Mouse (Mus musculus): ENCODE results near the gene Epb41l4b. TPM values are rescaled to one million over a fixed set of nuclear protein-coding genes. Genes with fewer than 3 reads are reported as not detected.

Gene Epb41l4b
- polyA plus RNA-seq, 1 experiment from 2014 or later: 13.9 TPM

GRCm38 (mm10) chr4:57040481-57040880 is 102.8 kb downstream of the Epb41l4b start:
- H3K9ac ChIP-seq (ENCODE audit: low read depth, low read length): no peak overlapping the region
- H3K4me1 ChIP-seq (ENCODE audit: control insufficient read depth, insufficient read depth, low read length): peaks cover 5% of the 10 kb centered on the region; the same call in 1 of the 2 replicates
- 77% methylated on average over 8 of the region's 8 CpGs for WGBS
- H3K4me3 ChIP-seq (ENCODE audit: low read length): no peak overlapping the region
- H3K9me3 ChIP-seq (ENCODE audit: control insufficient read depth, low read length): no peaks in the 10 kb centered on the region
- no peaks in the 10 kb centered on the region for H3K27me3 ChIP-seq (replicated peaks; ENCODE audit: control insufficient read depth, insufficient read depth, low read length)
- ATAC-seq: no peak
- H3K4me2 ChIP-seq (ENCODE audit: low read depth, low read length): no peak overlapping the region
- H3K36me3 ChIP-seq (ENCODE audit: control insufficient read depth, insufficient read depth, low read length): no peaks in the 10 kb centered on the region
- no peak overlapping the region for H3K27ac ChIP-seq (ENCODE audit: low read length)

GRCm38 (mm10) chr4:57039127-57040031 is 103.9 kb downstream of the Epb41l4b start:
- 0 out of 2 replicates have a peak, but pooled peaks have one; percentile 59 for ATAC-seq
- no peaks in the 10 kb centered on the region for H3K36me3 ChIP-seq (ENCODE audit: control insufficient read depth, insufficient read depth, low read length)
- no peaks in the 10 kb centered on the region for H3K9me3 ChIP-seq (ENCODE audit: control insufficient read depth, low read length)
- peaks cover 5% of the 10 kb centered on the region; the same call in 1 of the 2 replicates for H3K4me1 ChIP-seq (ENCODE audit: control insufficient read depth, insufficient read depth, low read length)
- no peak overlapping the region for H3K27ac ChIP-seq (ENCODE audit: low read length)
- no peaks in the 10 kb centered on the region for H3K27me3 ChIP-seq (replicated peaks; ENCODE audit: control insufficient read depth, insufficient read depth, low read length)
- H3K4me3 ChIP-seq (ENCODE audit: low read length): peak overlapping the region; percentile 12; the same call in 1 of the 2 replicates
- 0 out of 2 replicates have a peak overlapping the region, but pooled peaks have one; percentile 19 for H3K9ac ChIP-seq (ENCODE audit: low read depth, low read length)
- H3K4me2 ChIP-seq (ENCODE audit: low read depth, low read length): peak overlapping the region; percentile 47
- 14% methylated on average over 21 of the region's 23 CpGs for WGBS

- no peak overlapping the region for H3K27ac ChIP-seq (ENCODE audit: low read length)
- H3K4me1 ChIP-seq (ENCODE audit: control insufficient read depth, insufficient read depth, low read length): peaks cover 5% of the 10 kb centered on the region; the same call in 1 of the 2 replicates
- H3K4me2 ChIP-seq (ENCODE audit: low read depth, low read length): no peak overlapping the region
- H3K36me3 ChIP-seq (ENCODE audit: control insufficient read depth, insufficient read depth, low read length): no peaks in the 10 kb centered on the region
- 78% methylated on average over 7 of the region's 7 CpGs for WGBS
- H3K4me3 ChIP-seq (ENCODE audit: low read length): no peak overlapping the region
- ATAC-seq: no peak
- H3K9ac ChIP-seq (ENCODE audit: low read depth, low read length): no peak overlapping the region
- H3K9me3 ChIP-seq (ENCODE audit: control insufficient read depth, low read length): no peaks in the 10 kb centered on the region
- no peaks in the 10 kb centered on the region for H3K27me3 ChIP-seq (replicated peaks; ENCODE audit: control insufficient read depth, insufficient read depth, low read length)
These were observed 105.7 kb downstream of the Epb41l4b start for GRCm38 (mm10) chr4:57037554-57037953.

GRCm38 (mm10) chr4:57034169-57034568 is 109.1 kb downstream of the Epb41l4b start:
- no peaks in the 10 kb centered on the region for H3K9me3 ChIP-seq (ENCODE audit: control insufficient read depth, low read length)
- H3K36me3 ChIP-seq (ENCODE audit: control insufficient read depth, insufficient read depth, low read length): no peaks in the 10 kb centered on the region
- no peak for ATAC-seq
- H3K4me1 ChIP-seq (ENCODE audit: control insufficient read depth, insufficient read depth, low read length): no peaks in the 10 kb centered on the region
- H3K4me2 ChIP-seq (ENCODE audit: low read depth, low read length): no peak overlapping the region
- H3K27me3 ChIP-seq (replicated peaks; ENCODE audit: control insufficient read depth, insufficient read depth, low read length): no peaks in the 10 kb centered on the region
- no peak overlapping the region for H3K9ac ChIP-seq (ENCODE audit: low read depth, low read length)
- no peak overlapping the region for H3K4me3 ChIP-seq (ENCODE audit: low read length)
- WGBS: 68% methylated on average over 5 of the region's 5 CpGs
- no peak overlapping the region for H3K27ac ChIP-seq (ENCODE audit: low read length)

- H3K27ac ChIP-seq (ENCODE audit: low read length): no peak overlapping the region
- ATAC-seq: no peak
- no peaks in the 10 kb centered on the region for H3K9me3 ChIP-seq (ENCODE audit: control insufficient read depth, low read length)
- H3K9ac ChIP-seq (ENCODE audit: low read depth, low read length): no peak overlapping the region
- H3K27me3 ChIP-seq (replicated peaks; ENCODE audit: control insufficient read depth, insufficient read depth, low read length): no peaks in the 10 kb centered on the region
- 65% methylated on average over 4 of the region's 4 CpGs for WGBS
- H3K4me2 ChIP-seq (ENCODE audit: low read depth, low read length): no peak overlapping the region
- H3K36me3 ChIP-seq (ENCODE audit: control insufficient read depth, insufficient read depth, low read length): no peaks in the 10 kb centered on the region
- no peak overlapping the region for H3K4me3 ChIP-seq (ENCODE audit: low read length)
- no peaks in the 10 kb centered on the region for H3K4me1 ChIP-seq (ENCODE audit: control insufficient read depth, insufficient read depth, low read length)
These were observed 111.8 kb downstream of the Epb41l4b start for GRCm38 (mm10) chr4:57031440-57031839.

- no peak for ATAC-seq
- Histone ChIP-seq H3K4me3 (ENCODE audit: low read length) (no peak overlapping the region), H3K4me1 (ENCODE audit: control insufficient read depth, insufficient read depth, low read length) (no peaks in the 10 kb centered on the region), H3K9me3 (ENCODE audit: control insufficient read depth, low read length) (no peaks in the 10 kb centered on the region), H3K4me2 (ENCODE audit: low read depth, low read length) (no peak overlapping the region), H3K36me3 (ENCODE audit: control insufficient read depth, insufficient read depth, low read length) (no peaks in the 10 kb centered on the region), H3K9ac (ENCODE audit: low read depth, low read length) (no peak overlapping the region), H3K27ac (ENCODE audit: low read length) (no peak overlapping the region), H3K27me3 (replicated peaks; ENCODE audit: control insufficient read depth, insufficient read depth, low read length) (no peaks in the 10 kb centered on the region)
- WGBS: 59% methylated on average over 10 of the region's 10 CpGs
These were observed 115.3 kb downstream of the Epb41l4b start for GRCm38 (mm10) chr4:57027954-57028353.

GRCm38 (mm10) chr4:57023527-57023926 is 119.7 kb downstream of the Epb41l4b start:
- 63% methylated on average over 3 of the region's 3 CpGs for WGBS
- Histone ChIP-seq H3K36me3 (ENCODE audit: control insufficient read depth, insufficient read depth, low read length) (no peaks in the 10 kb centered on the region), H3K9me3 (ENCODE audit: control insufficient read depth, low read length) (no peaks in the 10 kb centered on the region), H3K27me3 (replicated peaks; ENCODE audit: control insufficient read depth, insufficient read depth, low read length) (no peaks in the 10 kb centered on the region), H3K27ac (ENCODE audit: low read length) (no peak overlapping the region), H3K4me2 (ENCODE audit: low read depth, low read length) (no peak overlapping the region), H3K4me3 (ENCODE audit: low read length) (no peak overlapping the region), H3K4me1 (ENCODE audit: control insufficient read depth, insufficient read depth, low read length) (no peaks in the 10 kb centered on the region), H3K9ac (ENCODE audit: low read depth, low read length) (no peak overlapping the region)
- ATAC-seq: no peak

- Histone ChIP-seq H3K4me3 (ENCODE audit: low read length) (no peak overlapping the region), H3K9me3 (ENCODE audit: control insufficient read depth, low read length) (no peaks in the 10 kb centered on the region), H3K27me3 (replicated peaks; ENCODE audit: control insufficient read depth, insufficient read depth, low read length) (no peaks in the 10 kb centered on the region), H3K4me2 (ENCODE audit: low read depth, low read length) (no peak overlapping the region), H3K27ac (ENCODE audit: low read length) (no peak overlapping the region), H3K36me3 (ENCODE audit: control insufficient read depth, insufficient read depth, low read length) (no peaks in the 10 kb centered on the region), H3K9ac (ENCODE audit: low read depth, low read length) (no peak overlapping the region), H3K4me1 (ENCODE audit: control insufficient read depth, insufficient read depth, low read length) (0 out of 2 replicates have a peak, but pooled peaks cover 4% of the 10 kb centered on the region)
- WGBS: 88% methylated on average over 3 of the region's 3 CpGs
- no peak for ATAC-seq
These were observed 121.9 kb downstream of the Epb41l4b start for GRCm38 (mm10) chr4:57021288-57021687.

GRCm38 (mm10) chr4:57017229-57017628 is 126.0 kb downstream of the Epb41l4b start:
- Histone ChIP-seq H3K27me3 (replicated peaks; ENCODE audit: control insufficient read depth, insufficient read depth, low read length) (no peaks in the 10 kb centered on the region), H3K4me3 (ENCODE audit: low read length) (no peak overlapping the region), H3K36me3 (ENCODE audit: control insufficient read depth, insufficient read depth, low read length) (no peaks in the 10 kb centered on the region), H3K27ac (ENCODE audit: low read length) (no peak overlapping the region), H3K4me1 (ENCODE audit: control insufficient read depth, insufficient read depth, low read length) (0 out of 2 replicates have a peak, but pooled peaks cover 4% of the 10 kb centered on the region), H3K9ac (ENCODE audit: low read depth, low read length) (no peak overlapping the region), H3K4me2 (ENCODE audit: low read depth, low read length) (no peak overlapping the region), H3K9me3 (ENCODE audit: control insufficient read depth, low read length) (no peaks in the 10 kb centered on the region)
- 27% methylated on average over 5 of the region's 5 CpGs for WGBS
- 0 out of 2 replicates have a peak, but pooled peaks have one; percentile 16 for ATAC-seq
